Mouse (Mus musculus) kidney, postnatal 14 days (tissue): ENCODE measurements at regions not wholly inside any gene's neighbourhood (a gene's known extent, or its start where the extent isn't known, plus 50 kb on each side); places are given as distances from the start of the nearest gene placed in this dataset.

ENCODE experiments used
- DNase-seq: peaks from one replicate; pipeline ENCODE4 v3.0.0; 2022; ENCODE audit warnings: mixed read lengths

DNA sequence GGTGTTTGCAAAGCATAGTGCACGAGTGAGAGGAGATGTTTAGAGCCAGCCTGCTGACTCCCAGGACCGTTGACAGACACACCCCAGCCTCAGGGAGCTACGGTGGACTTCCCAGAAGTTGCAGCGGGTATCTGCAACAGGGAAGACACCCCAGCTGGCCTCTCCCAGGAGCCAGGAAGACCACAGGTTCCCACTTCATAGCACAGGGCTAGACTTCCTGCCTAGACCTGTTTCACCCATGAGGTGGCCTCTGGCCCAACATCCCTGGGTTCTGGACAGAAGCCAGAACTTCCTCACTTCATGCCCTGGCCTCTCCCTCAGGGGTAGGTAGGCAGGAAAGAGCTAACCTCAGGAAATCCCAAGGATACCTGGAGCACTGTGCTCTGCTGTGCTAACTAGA lies 66.7 kb upstream of the Hand1 start:
- DNase-seq = no peak

DNA sequence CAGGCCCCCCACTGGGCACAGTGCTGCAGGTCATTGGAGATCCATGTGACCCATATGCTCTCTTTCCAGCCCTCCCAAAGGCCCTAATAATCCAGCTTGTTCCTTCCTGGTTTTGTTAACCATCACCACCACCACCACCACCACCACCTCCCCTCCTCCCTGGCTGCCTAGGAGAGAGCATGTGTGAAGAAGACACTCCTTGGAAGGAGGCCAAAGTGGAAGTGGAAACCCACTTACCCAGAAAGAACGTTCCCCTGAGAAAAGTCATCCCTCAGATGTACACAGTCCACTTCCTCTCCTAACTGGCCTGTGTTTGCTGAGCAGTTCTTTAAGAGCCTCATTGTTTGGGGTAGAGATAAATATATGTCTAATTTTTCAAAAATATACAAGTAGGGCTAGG lies 62.9 kb upstream of the Hand1 start:
- no peak for DNase-seq

DNA sequence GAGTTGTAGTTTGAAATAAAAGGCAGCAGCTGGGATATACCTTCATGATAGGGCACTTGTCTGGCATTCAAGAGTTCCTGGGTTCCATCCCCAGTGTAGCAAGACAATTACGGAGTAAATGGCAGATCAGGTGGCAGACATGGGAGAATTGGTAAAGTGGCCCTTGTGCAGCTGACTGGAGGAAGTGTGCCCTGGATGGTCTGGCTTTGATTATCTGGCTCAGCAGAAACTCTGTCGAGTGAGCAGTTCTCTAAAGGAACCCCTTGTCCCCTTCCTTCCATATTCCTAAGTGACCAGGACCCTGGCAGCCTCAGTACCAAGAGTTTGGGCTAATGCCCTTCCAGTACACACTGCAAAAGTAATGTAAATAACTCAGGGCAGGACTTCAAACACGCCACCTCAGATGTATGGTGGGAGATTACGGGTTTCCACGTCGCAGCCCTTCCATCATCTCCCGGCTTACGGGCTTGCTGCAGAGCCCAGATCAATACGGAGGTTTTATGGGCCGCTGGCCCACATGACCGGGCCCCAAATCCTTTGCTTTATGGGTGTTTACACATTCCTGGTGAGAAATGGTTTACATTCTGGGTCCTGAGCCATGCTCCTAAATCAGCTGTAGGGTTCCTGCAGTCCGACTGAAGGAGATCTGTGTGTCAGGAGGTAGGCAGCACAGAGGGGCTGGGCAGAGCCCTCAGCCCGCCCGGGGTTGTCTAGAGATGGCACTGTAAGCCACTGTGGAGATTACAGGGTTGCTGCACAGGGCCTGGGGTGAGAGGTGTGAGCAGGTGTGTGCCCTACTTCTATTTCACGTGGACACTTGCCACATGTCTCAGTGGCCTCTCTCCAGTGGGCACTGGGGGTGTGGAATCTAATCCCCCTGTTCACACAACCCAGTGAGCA lies 50.4 kb upstream of the Hand1 start:
- no peak for DNase-seq
